31 mouse cellular contexts compared by ENCODE assay signal in the genomic region with DNA sequence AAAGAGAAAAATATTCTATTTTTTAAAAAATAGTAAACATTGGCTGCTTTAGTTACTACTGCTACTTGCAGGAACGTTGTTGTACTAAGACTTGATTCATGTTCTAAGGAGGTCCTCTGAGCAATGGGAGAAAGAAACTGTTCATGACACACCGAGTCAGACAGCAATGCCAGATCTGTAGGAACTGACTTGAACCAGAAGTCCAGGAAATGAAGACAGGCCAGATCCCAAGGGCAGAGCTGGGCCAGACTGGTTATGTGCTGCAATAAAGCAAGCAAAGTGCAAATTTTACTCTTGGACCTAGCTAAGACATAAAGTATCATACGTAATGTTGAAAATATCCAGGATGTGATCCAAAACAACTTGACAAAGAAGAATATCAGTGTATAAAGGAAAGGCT. TPM values are rescaled to one million over a fixed set of nuclear protein-coding genes. Genes with fewer than 3 reads are reported as not detected.
DNase-seq lines count a peak whose midpoint lies in the region; ATAC-seq lines count a peak whose summit lies in the region.
"Had no signal": no experiment of that assay in that cellular context is flagged by ENCODE, and none has a peak within 500 bp of the region (broad histone marks: within the 10 kb centered on the region; RNA-seq: fewer than 3 reads in every experiment).

No protein-coding gene starts in this region.

- DNase-seq in adrenal gland, postnatal 10 days, result peak; percentile 25
- no peak for DNase-seq in adrenal gland, postnatal 4 days (ENCODE audit: low spot score in 2 of 2)
- DNase-seq in heart, adult 11 months, result peak; percentile 87
- no peak for DNase-seq in heart, postnatal 25 days (ENCODE audit: low spot score)
- DNase-seq in kidney, adult 9 months, result peak; percentile 13
- DNase-seq in adipocyte (ENCODE audit: low spot score), result peak; percentile 88
- DNase-seq in layer of hippocampus, adult 11-12 months (ENCODE audit: low spot score), result no peak
- DNase-seq: cerebellum, adult 2 months; cerebellum, postnatal 14 days; gastrocnemius, postnatal 10 days; heart, adult 2 months; heart, postnatal 14 days; layer of hippocampus, postnatal 36 days; left cerebral cortex, postnatal 4 days; liver, postnatal 0 days; lung, postnatal 10 days; right cerebral cortex, postnatal 25 days; thymus, adult 18-20 months; thymus, postnatal 36 days had no signal

- WGBS in kidney, embryonic 16.5 days, result 77% methylated on average over 3 of the region's 3 CpGs

- intact Hi-C loops in heart, postnatal 25 days (cut with DNase I), result no loop called here

- no peaks in the 10 kb centered on the region for H3K4me1 ChIP-seq in kidney, embryonic 16.5 days (ENCODE audit: insufficient read depth, low read length)
- H3K4me1 ChIP-seq: heart, embryonic 13.5 days; hindbrain, embryonic 12.5 days; intestine, embryonic 15.5 days; liver, embryonic 12.5 days; midbrain, embryonic 10.5 days; midbrain, embryonic 15.5 days had no signal

- no peak for ATAC-seq in kidney, embryonic 16.5 days (ENCODE audit: low FRiP score, low TSS enrichment)
- ATAC-seq: forebrain, embryonic 16.5 days; hindbrain, postnatal 0 days; intestine, embryonic 15.5 days; liver, embryonic 12.5 days; liver, postnatal 0 days; midbrain, embryonic 15.5 days had no signal

- H3K4me3 ChIP-seq in kidney, embryonic 16.5 days (ENCODE audit: low read length), result no peak overlapping the region
- H3K4me3 ChIP-seq: erythroblast, embryonic 14.5 days; heart, adult 2 months; heart, embryonic 13.5 days; hindbrain, embryonic 12.5 days; intestine, embryonic 15.5 days; liver, embryonic 12.5 days; midbrain, embryonic 10.5 days; midbrain, embryonic 15.5 days had no signal

- H3K9me3 ChIP-seq in kidney, embryonic 16.5 days (ENCODE audit: low read length), result no peaks in the 10 kb centered on the region
- H3K9me3 ChIP-seq: G1E; heart, embryonic 13.5 days; hindbrain, embryonic 12.5 days; intestine, embryonic 15.5 days; liver, embryonic 12.5 days; midbrain, embryonic 10.5 days; midbrain, embryonic 15.5 days had no signal

- no peak overlapping the region for H3K4me2 ChIP-seq in kidney, embryonic 16.5 days (replicated peaks; ENCODE audit: low read depth, low read length)
- H3K4me2 ChIP-seq: heart, embryonic 13.5 days; hindbrain, embryonic 12.5 days; intestine, embryonic 15.5 days; liver, embryonic 12.5 days; midbrain, embryonic 15.5 days had no signal

- H3K9ac ChIP-seq in kidney, embryonic 16.5 days (replicated peaks; ENCODE audit: low read length), result no peak overlapping the region
- H3K9ac ChIP-seq: heart, embryonic 13.5 days; hindbrain, embryonic 12.5 days; intestine, embryonic 15.5 days; liver, embryonic 12.5 days; liver, postnatal 0 days; midbrain, embryonic 15.5 days had no signal

- no peaks in the 10 kb centered on the region for H3K27me3 ChIP-seq in kidney, embryonic 16.5 days (ENCODE audit: insufficient read depth, low read length)
- H3K27me3 ChIP-seq: heart, embryonic 13.5 days; hindbrain, embryonic 12.5 days; intestine, embryonic 15.5 days; liver, embryonic 12.5 days; midbrain, embryonic 15.5 days had no signal

- no peak overlapping the region for H3K27ac ChIP-seq in kidney, embryonic 16.5 days (ENCODE audit: low read length)
- H3K27ac ChIP-seq: heart, adult 2 months; heart, embryonic 13.5 days; hindbrain, embryonic 12.5 days; hindbrain, postnatal 0 days; intestine, embryonic 15.5 days; liver, embryonic 12.5 days; midbrain, embryonic 10.5 days; midbrain, embryonic 15.5 days; stomach, postnatal 0 days had no signal

- H3K36me3 ChIP-seq in kidney, embryonic 16.5 days (ENCODE audit: insufficient read depth, low read length), result no peaks in the 10 kb centered on the region
- H3K36me3 ChIP-seq: G1E; heart, embryonic 13.5 days; hindbrain, embryonic 12.5 days; intestine, embryonic 15.5 days; liver, embryonic 12.5 days; midbrain, embryonic 10.5 days; midbrain, embryonic 15.5 days had no signal

RNA-seq across cellular contexts. Expression of a gene that starts 42.5 kb away (rescaled TPM):
- 10 to 100 TPM; 18.6 to 30.3 TPM for total RNA-seq in adrenal gland, postnatal 10 days (2021)
- 10 to 100 TPM; 41.6 to 49.1 TPM for total RNA-seq in adrenal gland, postnatal 4 days (2021)
- 10 to 100 TPM; 16.8 to 21.2 TPM for total RNA-seq in heart, postnatal 25 days (2021)
- polyA plus RNA-seq in kidney, embryonic 16.5 days (2015; fragmentation: Nextera tagmentation; extraction: Ambion mirVana), result 7.0 and 7.8 TPM in 2 replicates
- polyA plus RNA-seq: G1E had no signal

Comparison
In these comparisons a context has a peak if more than half of its experiments do, and no peak if none do; other contexts are left out.
1. DNase-seq: peak in adrenal gland, postnatal 10 days (single experiment), heart, adult 11 months (single experiment), kidney, adult 9 months (single experiment) and adipocyte (single experiment); none in adrenal gland, postnatal 4 days (0 of 2), heart, postnatal 25 days (single experiment) and layer of hippocampus, adult 11-12 months (single experiment).